ENCODE assay signal across 33 mouse cellular contexts in the genomic region with DNA sequence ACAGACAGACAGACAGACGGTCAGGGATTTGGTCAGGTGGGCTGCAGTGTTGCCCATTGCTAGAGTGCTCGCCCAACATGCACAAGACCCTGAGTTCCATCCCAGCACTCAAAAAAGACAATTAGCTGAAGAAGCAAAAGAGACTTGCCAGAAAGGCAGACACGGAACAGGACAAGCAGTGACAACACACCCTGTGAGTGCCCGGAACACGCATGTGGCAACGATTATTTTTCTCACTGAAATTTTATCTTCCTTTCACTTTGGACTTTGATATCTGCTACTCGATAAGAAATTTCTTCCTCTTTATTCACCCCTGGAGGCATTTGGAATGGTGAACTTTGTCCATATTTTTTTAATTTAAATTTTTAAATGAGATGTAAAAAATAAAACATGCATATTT.
"Had no signal": no experiment of that assay in that cellular context is flagged by ENCODE, and none has a peak within 500 bp of the region (broad histone marks: within the 10 kb centered on the region; RNA-seq: fewer than 3 reads in every experiment).

No protein-coding gene starts in this region.

- H3K4me3 ChIP-seq: heart, embryonic 10.5 days; heart, embryonic 12.5 days; heart, embryonic 13.5 days; heart, embryonic 15.5 days; hindbrain, embryonic 10.5 days; hindbrain, embryonic 12.5 days; hindbrain, embryonic 13.5 days; hindbrain, embryonic 15.5 days; kidney, embryonic 15.5 days; layer of hippocampus, adult 2 months; left cerebral cortex, adult 2 months had no signal

- H3K9ac ChIP-seq: heart, embryonic 12.5 days; heart, embryonic 13.5 days; heart, embryonic 15.5 days; hindbrain, embryonic 12.5 days; hindbrain, embryonic 13.5 days; hindbrain, embryonic 14.5 days; hindbrain, embryonic 15.5 days; kidney, embryonic 15.5 days had no signal

- H3K36me3 ChIP-seq: heart, embryonic 10.5 days; heart, embryonic 12.5 days; heart, embryonic 13.5 days; heart, embryonic 15.5 days; hindbrain, embryonic 10.5 days; hindbrain, embryonic 12.5 days; hindbrain, embryonic 13.5 days; hindbrain, embryonic 15.5 days; kidney, embryonic 15.5 days had no signal

- H3K27me3 ChIP-seq: heart, embryonic 12.5 days; heart, embryonic 13.5 days; heart, embryonic 15.5 days; hindbrain, embryonic 12.5 days; hindbrain, embryonic 13.5 days; hindbrain, embryonic 15.5 days; kidney, embryonic 15.5 days had no signal

- H3K9me3 ChIP-seq: heart, embryonic 10.5 days; heart, embryonic 12.5 days; heart, embryonic 13.5 days; heart, embryonic 15.5 days; hindbrain, embryonic 10.5 days; hindbrain, embryonic 12.5 days; hindbrain, embryonic 13.5 days; hindbrain, embryonic 15.5 days; kidney, embryonic 15.5 days had no signal

- DNase-seq: heart, postnatal 10 days; heart, postnatal 14 days; heart, postnatal 36 days; heart, postnatal 4 days; kidney, adult 11 months; kidney, adult 18-20 months; kidney, adult 2 months; kidney, adult 8-10 months; kidney, adult 9 months; kidney, postnatal 10 days; kidney, postnatal 14 days; kidney, postnatal 25 days; kidney, postnatal 36 days; kidney, postnatal 4 days; layer of hippocampus, adult 9-11 months; layer of hippocampus, postnatal 36 days had no signal

- H3K4me2 ChIP-seq: heart, embryonic 11.5 days; heart, embryonic 12.5 days; heart, embryonic 13.5 days; heart, embryonic 15.5 days; hindbrain, embryonic 12.5 days; hindbrain, embryonic 13.5 days; hindbrain, embryonic 14.5 days; hindbrain, embryonic 15.5 days; kidney, embryonic 15.5 days had no signal

- ATAC-seq: hindbrain, embryonic 16.5 days; hindbrain, postnatal 0 days; inflammation-experienced regulatory T-cells, adult 6 months had no signal

- H3K27ac ChIP-seq: heart, embryonic 10.5 days; heart, embryonic 13.5 days; heart, embryonic 15.5 days; hindbrain, embryonic 10.5 days; hindbrain, embryonic 12.5 days; hindbrain, embryonic 13.5 days; hindbrain, embryonic 14.5 days; hindbrain, embryonic 15.5 days; hindbrain, postnatal 0 days; kidney, embryonic 15.5 days; kidney, postnatal 0 days; layer of hippocampus, adult 2 months; left cerebral cortex, adult 2 months had no signal

- H3K4me1 ChIP-seq: heart, embryonic 10.5 days; heart, embryonic 13.5 days; heart, embryonic 15.5 days; hindbrain, embryonic 12.5 days; hindbrain, embryonic 13.5 days; hindbrain, embryonic 15.5 days had no signal
